Comparison of ENCODE assay signal across 8 mouse cellular contexts in the genomic region with DNA sequence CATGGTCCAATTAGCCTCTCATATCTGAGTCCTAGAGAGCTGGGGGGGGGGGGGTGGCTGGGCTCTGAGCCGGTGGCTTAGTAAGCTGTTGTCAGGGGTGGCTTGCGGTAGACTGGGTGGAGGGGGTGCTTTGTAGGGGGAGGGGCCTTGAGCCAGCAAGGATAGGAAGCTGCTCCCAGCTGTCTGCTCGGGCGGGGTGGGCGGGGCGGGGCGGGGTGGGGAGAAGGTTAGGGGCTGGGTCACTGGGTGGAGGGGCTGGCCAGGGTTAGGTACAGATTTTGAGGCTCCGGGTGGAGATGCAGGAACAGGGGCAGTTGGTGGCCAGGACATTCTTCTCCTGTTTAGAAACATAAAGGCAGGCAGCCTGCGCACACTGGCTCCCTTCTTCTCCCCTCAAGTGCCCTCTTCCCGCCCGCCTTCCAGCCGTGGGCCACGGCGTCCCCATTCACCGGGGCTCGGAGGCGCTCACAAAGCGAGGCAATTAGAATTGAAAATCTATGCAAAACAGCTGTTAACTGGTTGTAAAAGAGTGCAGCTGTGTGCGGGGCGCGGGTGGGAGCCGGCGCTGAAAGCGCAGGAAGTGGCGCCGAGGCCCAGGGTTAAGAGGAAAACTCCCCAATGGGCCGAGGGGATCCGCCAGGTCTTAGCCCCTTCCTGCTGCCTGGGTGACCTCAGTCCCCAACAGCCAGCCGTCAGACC. TPM values are rescaled to one million over a fixed set of nuclear protein-coding genes. Genes with fewer than 3 reads are reported as not detected.
DNase-seq lines count a peak whose midpoint lies in the region; ATAC-seq and TF ChIP-seq lines count a peak whose summit lies in the region.

No protein-coding gene starts in this region.

- TF ChIP-seq CTCF in heart, adult 2 months (IDR thresholded peaks at IDR 0.05): no peak

- no peak for DNase-seq in heart, adult 2 months
- peak; percentile 49 for DNase-seq in ES-E14 (ENCODE audit: low read depth, low spot score)
- DNase-seq in hindbrain, embryonic 10.5 days (ENCODE audit: low spot score): peak; percentile 76
- peak; percentile 95 for DNase-seq in midbrain, embryonic 11.5 days (ENCODE audit: low spot score, missing footprints)
- peak; percentile 78 for DNase-seq in thymus, postnatal 0 days (ENCODE audit: low spot score)
- DNase-seq in cerebellum, adult 11-12 months: no peak
- DNase-seq in left cerebral cortex, postnatal 4 days: no peak

- H3K79me2 ChIP-seq in heart, adult 2 months (replicated peaks; ENCODE audit: control insufficient read depth, insufficient read depth, low read length): no peaks in the 10 kb centered on the region

- intact Hi-C loops in heart, adult 2 months (cut with DNase I): no loop called here
- intact Hi-C loops in left cerebral cortex, postnatal 4 days (cut with DNase I): loop anchor here (10.0 kb wide), 1 partner anchor 248 kb away; no protein-coding TSS in a partner anchor

- peak overlapping the region; percentile 94 for H3K27ac ChIP-seq in heart, embryonic 16.5 days (ENCODE audit: low read length)
- H3K27ac ChIP-seq in heart, adult 2 months: no peak overlapping the region
- peak overlapping the region; percentile 65; the same call in 1 of the 2 replicates for H3K27ac ChIP-seq in ES-E14 (ENCODE audit: insufficient read depth, low read depth, low read length, poor library complexity, severe bottlenecking)
- H3K27ac ChIP-seq in hindbrain, embryonic 10.5 days: peak overlapping the region; percentile 89
- H3K27ac ChIP-seq in midbrain, embryonic 11.5 days (ENCODE audit: low read depth, low read length): peak overlapping the region; percentile 88

- H3K4me1 ChIP-seq in heart, embryonic 16.5 days (ENCODE audit: control insufficient read depth, insufficient read depth, low read length): peaks cover 64% of the 10 kb centered on the region
- H3K4me1 ChIP-seq in heart, adult 2 months (ENCODE audit: control insufficient read depth, insufficient read depth, low read length): peaks cover 6% of the 10 kb centered on the region
- peaks cover 14 to 41% of the 10 kb centered on the region in 2 experiments for H3K4me1 ChIP-seq in ES-E14 (ENCODE audit: control insufficient read depth in 2 of 2, insufficient read depth in 2 of 2, low read length in 2 of 2, poor library complexity in 1 of 2)
- peaks cover 98% of the 10 kb centered on the region for H3K4me1 ChIP-seq in hindbrain, embryonic 10.5 days (replicated peaks)
- peaks cover 78% of the 10 kb centered on the region for H3K4me1 ChIP-seq in midbrain, embryonic 11.5 days (ENCODE audit: control insufficient read depth, insufficient read depth, low read length)

- no peak for TF ChIP-seq EP300 in heart, adult 2 months (IDR thresholded peaks at IDR 0.05; ENCODE audit: insufficient read depth, low read depth, low read length)

- in situ Hi-C loops in ES-E14 (cut with MboI; ENCODE audit: low sequenced_read_pairs in 2 of 2, unreplicated experiment in 2 of 2): no loop called here

- H3K9me3 ChIP-seq in heart, embryonic 16.5 days (replicated peaks; ENCODE audit: control insufficient read depth, low read length): no peaks in the 10 kb centered on the region
- H3K9me3 ChIP-seq in ES-E14 (ENCODE audit: control insufficient read depth, insufficient read depth, low read depth, low read length): no peaks in the 10 kb centered on the region
- no peaks in the 10 kb centered on the region for H3K9me3 ChIP-seq in hindbrain, embryonic 10.5 days
- H3K9me3 ChIP-seq in midbrain, embryonic 11.5 days (ENCODE audit: control insufficient read depth, low read length): no peaks in the 10 kb centered on the region

- no peaks in the 10 kb centered on the region for H3K27me3 ChIP-seq in heart, embryonic 16.5 days (ENCODE audit: control insufficient read depth, insufficient read depth, low read length)
- H3K27me3 ChIP-seq in heart, adult 2 months (ENCODE audit: control insufficient read depth, insufficient read depth, low read length): no peaks in the 10 kb centered on the region
- peaks cover 72% of the 10 kb centered on the region for H3K27me3 ChIP-seq in hindbrain, embryonic 10.5 days (ENCODE audit: insufficient read depth, poor library complexity, severe bottlenecking)
- peaks cover 15% of the 10 kb centered on the region; the same call in 1 of the 2 replicates for H3K27me3 ChIP-seq in midbrain, embryonic 11.5 days (ENCODE audit: control insufficient read depth, insufficient read depth, low read length)

- ATAC-seq in heart, embryonic 16.5 days (replicated peaks; ENCODE audit: extremely low read depth, insufficient read depth, low FRiP score): no peak
- peak; percentile 60 for ATAC-seq in midbrain, embryonic 11.5 days (ENCODE audit: low FRiP score)

- 11% methylated on average over 25 of the region's 29 CpGs for WGBS in heart, embryonic 16.5 days
- 25% methylated on average over 26 of the region's 29 CpGs for WGBS in heart, adult 2 months
- WGBS in hindbrain, embryonic 10.5 days: 1% methylated on average over 29 of the region's 29 CpGs
- WGBS in midbrain, embryonic 11.5 days: under 1% methylated on average over 26 of the region's 29 CpGs

- peak overlapping the region; percentile 14; the same call in 1 of the 2 replicates for H3K4me3 ChIP-seq in heart, embryonic 16.5 days (ENCODE audit: low read length)
- no peak overlapping the region for H3K4me3 ChIP-seq in heart, adult 2 months
- H3K4me3 ChIP-seq in ES-E14 (ENCODE audit: insufficient read depth in 1 of 2, low read depth in 1 of 2, low read length in 2 of 2, poor library complexity in 1 of 2, severe bottlenecking in 1 of 2): peak overlapping the region; percentile 24 to 60
- H3K4me3 ChIP-seq in hindbrain, embryonic 10.5 days: peak overlapping the region; percentile 43
- peak overlapping the region; percentile 13; the same call in 1 of the 2 replicates for H3K4me3 ChIP-seq in midbrain, embryonic 11.5 days (ENCODE audit: low read depth, low read length)

- no peaks in the 10 kb centered on the region for H3K36me3 ChIP-seq in heart, embryonic 16.5 days (ENCODE audit: control insufficient read depth, insufficient read depth)
- no peaks in the 10 kb centered on the region for H3K36me3 ChIP-seq in heart, adult 2 months (ENCODE audit: control insufficient read depth, insufficient read depth, low read length)
- H3K36me3 ChIP-seq in ES-E14 (ENCODE audit: control insufficient read depth, insufficient read depth, low read length, poor library complexity, severe bottlenecking): no peaks in the 10 kb centered on the region
- no peaks in the 10 kb centered on the region for H3K36me3 ChIP-seq in hindbrain, embryonic 10.5 days
- no peaks in the 10 kb centered on the region for H3K36me3 ChIP-seq in midbrain, embryonic 11.5 days (ENCODE audit: control insufficient read depth, insufficient read depth, low read length)

- peak overlapping the region; percentile 57 for H3K4me2 ChIP-seq in heart, embryonic 16.5 days (ENCODE audit: low read depth, low read length)
- H3K4me2 ChIP-seq in midbrain, embryonic 11.5 days: peak overlapping the region; percentile 39

- H3K9ac ChIP-seq in heart, embryonic 16.5 days (ENCODE audit: low read length): peak overlapping the region; percentile 60
- no peak overlapping the region; the same call in 1 of the 2 replicates for H3K9ac ChIP-seq in heart, adult 2 months (ENCODE audit: low read depth, low read length)
- peak overlapping the region; percentile 66; the same call in 1 of the 2 replicates for H3K9ac ChIP-seq in ES-E14 (ENCODE audit: insufficient read depth, low read depth, low read length, poor library complexity, severe bottlenecking)
- peak overlapping the region; percentile 46 for H3K9ac ChIP-seq in midbrain, embryonic 11.5 days (ENCODE audit: low read length)

- TF ChIP-seq POLR2A in heart, adult 2 months (IDR thresholded peaks at IDR 0.05; ENCODE audit: insufficient read depth, low read depth, low read length): no peak

TF ChIP-seq in ES-E14, 5 proteins besides CTCF, POLR2A, EP300 and RAD21:
- no peak for TF ChIP-seq MAFK (IDR thresholded peaks at IDR 0.05; ENCODE audit: insufficient read depth, low read depth, low read length)
- no peak for TF ChIP-seq CHD2 (IDR thresholded peaks at IDR 0.05; ENCODE audit: low read depth, low read length)
- no peak for TF ChIP-seq ZC3H11A (IDR thresholded peaks at IDR 0.05; ENCODE audit: borderline replicate concordance, low read depth, low read length)
- TF ChIP-seq ZNF384 (IDR thresholded peaks at IDR 0.05; ENCODE audit: low read depth, low read length): no peak
- no peak for TF ChIP-seq HCFC1 (IDR thresholded peaks at IDR 0.05; ENCODE audit: borderline replicate concordance, insufficient read depth, low read length)

RNA-seq across cellular contexts. Expression of a gene that starts 56.4 kb away (rescaled TPM):
- polyA plus RNA-seq in heart, embryonic 16.5 days (2015; fragmentation: Nextera tagmentation; extraction: Ambion mirVana): 51.0 and 51.1 TPM in 2 replicates
- total RNA-seq in heart, adult 2 months (2021): 1 to 10 TPM; 1.1 to 1.5 TPM
- polyA plus RNA-seq in heart, adult 2 months (2012; rRNA removed): 1.3 and 1.4 TPM in 2 replicates
- total RNA-seq in ES-E14 (2012; rRNA removed): 47.0 and 56.2 TPM in 2 replicates
- 138 and 165 TPM in 2 replicates for polyA plus RNA-seq in hindbrain, embryonic 10.5 days (2016; fragmentation: Nextera tagmentation; extraction: Ambion mirVana)
- 113 and 120 TPM in 2 replicates for polyA plus RNA-seq in midbrain, embryonic 11.5 days (2014; fragmentation: Nextera tagmentation; extraction: Ambion mirVana)
- 60.0 and 77.9 TPM in 2 replicates for polyA plus RNA-seq in thymus, postnatal 0 days (2015; fragmentation: Nextera tagmentation; extraction: Ambion mirVana)
- total RNA-seq in left cerebral cortex, postnatal 4 days (2021): 1 to 10 TPM; 4.8 to 5.7 TPM

Comparison
In these comparisons a context has a peak if more than half of its experiments do, and no peak if none do; other contexts are left out.
1. RNA of a gene that starts 56.4 kb away (polyA plus RNA-seq): 138 to 165 TPM in hindbrain, embryonic 10.5 days, 113 to 120 TPM in midbrain, embryonic 11.5 days, 60.0 to 77.9 TPM in thymus, postnatal 0 days and 51.0 to 51.1 TPM in heart, embryonic 16.5 days; 1.3 to 1.4 TPM in heart, adult 2 months; every median in the first group is over 10 times any median in the second.
2. DNase-seq: peak in ES-E14 (single experiment), hindbrain, embryonic 10.5 days (single experiment), midbrain, embryonic 11.5 days (single experiment) and thymus, postnatal 0 days (single experiment); none in heart, adult 2 months (0 of 2), cerebellum, adult 11-12 months (single experiment) and left cerebral cortex, postnatal 4 days (single experiment).